Mouse (Mus musculus) ES-Bruce4 (cell line): ENCODE results near the gene Dnajb14. TPM values are rescaled to one million over a fixed set of nuclear protein-coding genes. Genes with fewer than 3 reads are reported as not detected.

Experiments
- H3K27ac ChIP-seq: 2 replicates; pipeline ENCODE4 v1.5.1; 2012; ENCODE audit warnings: low read length, inconsistent platforms; ENCODE audit not compliant: insufficient read depth
- H3K27me3 ChIP-seq: 2 replicates; pipeline ENCODE4 v1.6.1; 2012; ENCODE audit warnings: mild to moderate bottlenecking, low read length, inconsistent platforms; ENCODE audit not compliant: control insufficient read depth, poor library complexity, insufficient read depth, severe bottlenecking
- H3K36me3 ChIP-seq: 2 replicates; pipeline ENCODE4 v1.6.1; 2012; ENCODE audit warnings: inconsistent platforms, mild to moderate bottlenecking, low read length, moderate library complexity; ENCODE audit not compliant: control insufficient read depth, poor library complexity, insufficient read depth, severe bottlenecking
- H3K4me1 ChIP-seq: one replicate; pipeline ENCODE4 v1.8.1; 2011; ENCODE audit warnings: low read length; ENCODE audit not compliant: control insufficient read depth, insufficient read depth
- H3K4me3 ChIP-seq: 2 replicates; pipeline ENCODE4 v1.5.1; 2011; ENCODE audit warnings: low read depth, mild to moderate bottlenecking, low read length
- H3K9ac ChIP-seq: 2 replicates; pipeline ENCODE4 v1.6.1; 2012; ENCODE audit warnings: low read depth, mild to moderate bottlenecking, inconsistent platforms; ENCODE audit not compliant: poor library complexity, severe bottlenecking
- H3K9me3 ChIP-seq: replicated peaks from 2 replicates; pipeline ENCODE4 v1.6.1; 2012; ENCODE audit warnings: mild to moderate bottlenecking, low read length, inconsistent platforms; ENCODE audit not compliant: control insufficient read depth, poor library complexity, insufficient read depth, severe bottlenecking
- CTCF ChIP-seq: IDR thresholded peaks from one replicate; pipeline ENCODE4 v1.8.1; 2011; ENCODE audit warnings: low read depth, low read length
- EP300 ChIP-seq: IDR thresholded peaks from 2 replicates; pipeline ENCODE4 v1.6.1; 2011; ENCODE audit warnings: low read depth, low read length; ENCODE audit not compliant: insufficient read depth
- POLR2A ChIP-seq: IDR thresholded peaks from one replicate; pipeline ENCODE4 v1.8.1; 2011; ENCODE audit warnings: low read length; ENCODE audit not compliant: insufficient read depth
- polyA plus RNA-seq: library from polyadenylated mRNA; stranded (reverse); fragments of >200 nt; gene quantifications from 2 replicates; pipeline ENCODE4 v1.2.4, GENCODE M21; 2011; ENCODE audit warnings: low read depth; ENCODE audit not compliant: missing spikeins, insufficient read depth, insufficient read length

Gene Dnajb14
- polyA plus RNA-seq, 1 experiment, result 9.3 TPM

GRCm38 (mm10) chr3:137864988-137865982 is 2.2 kb upstream of the Dnajb14 start:
- peak overlapping the region; percentile 91 for H3K27ac ChIP-seq
- peaks cover 15% of the 10 kb centered on the region for H3K36me3 ChIP-seq
- peak overlapping the region; percentile 97 for H3K4me3 ChIP-seq
- H3K9me3 ChIP-seq, result no peaks in the 10 kb centered on the region
- H3K27me3 ChIP-seq, result no peaks in the 10 kb centered on the region
- TF ChIP-seq EP300 (peak; percentile 47; the same call in 1 of the 2 replicates), POLR2A (no peak), CTCF (peak; percentile 73)
- peak overlapping the region; percentile 99 for H3K9ac ChIP-seq
- H3K4me1 ChIP-seq, result no peaks in the 10 kb centered on the region

DNA sequence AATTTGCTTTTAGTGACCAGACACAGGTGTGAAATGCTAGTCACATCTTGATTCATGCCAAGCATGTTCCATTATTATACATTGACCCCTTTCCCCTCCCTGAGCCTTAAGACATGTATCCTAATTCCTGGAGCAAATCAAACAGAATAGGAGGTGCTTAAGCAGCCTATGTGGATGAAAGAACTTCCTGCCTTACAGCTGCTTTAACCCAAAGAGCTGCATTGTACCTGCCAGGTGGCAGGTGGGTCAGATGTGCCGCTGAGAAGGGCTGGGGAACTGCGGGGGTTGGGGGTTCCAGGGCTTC is 390 bp upstream of the Dnajb14 start:
- H3K9ac ChIP-seq, result peak overlapping the region; percentile 95
- H3K4me1 ChIP-seq, result no peaks in the 10 kb centered on the region
- no peaks in the 10 kb centered on the region for H3K9me3 ChIP-seq
- H3K36me3 ChIP-seq, result peaks cover 15% of the 10 kb centered on the region
- peak overlapping the region; percentile 94 for H3K27ac ChIP-seq
- no peaks in the 10 kb centered on the region for H3K27me3 ChIP-seq
- no peak for TF ChIP-seq POLR2A
- H3K4me3 ChIP-seq, result peak overlapping the region; percentile 52

- H3K4me1 ChIP-seq, result no peaks in the 10 kb centered on the region
- H3K4me3 ChIP-seq, result peak overlapping the region; percentile 73
- peak overlapping the region; percentile 95 for H3K9ac ChIP-seq
- no peaks in the 10 kb centered on the region for H3K27me3 ChIP-seq
- H3K36me3 ChIP-seq, result peaks cover 15% of the 10 kb centered on the region
- peak overlapping the region; percentile 63 for H3K27ac ChIP-seq
- TF ChIP-seq EP300 (no peak), POLR2A (no peak), CTCF (no peak)
- no peaks in the 10 kb centered on the region for H3K9me3 ChIP-seq
Measured at GRCm38 (mm10) chr3:137868094-137868913, 829 bp downstream of the Dnajb14 start.

DNA sequence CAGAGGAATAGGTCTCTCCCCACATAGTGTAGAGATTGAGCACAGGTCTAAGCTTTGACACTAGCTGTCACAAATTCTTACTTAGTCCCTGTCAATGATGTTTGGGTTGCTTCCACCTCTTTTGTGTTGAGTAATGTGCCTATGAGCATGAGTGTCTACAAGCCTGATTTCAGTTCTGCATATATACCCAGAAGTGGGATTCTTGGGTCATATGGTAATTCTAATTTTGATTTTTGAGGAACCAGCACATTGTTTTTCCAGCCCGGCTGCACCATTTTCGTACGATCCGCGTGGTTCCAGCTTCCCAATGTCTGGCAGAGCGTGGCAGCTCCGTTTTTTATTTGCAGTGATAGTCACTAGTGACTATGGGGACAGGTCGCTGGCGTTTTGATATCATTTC is 1.9 kb downstream of the Dnajb14 start:
- Histone ChIP-seq H3K4me1 (no peaks in the 10 kb centered on the region), H3K9ac (no peak overlapping the region), H3K27ac (no peak overlapping the region), H3K27me3 (no peaks in the 10 kb centered on the region), H3K36me3 (peaks cover 15% of the 10 kb centered on the region), H3K4me3 (no peak overlapping the region), H3K9me3 (no peaks in the 10 kb centered on the region)
- no peak for TF ChIP-seq EP300
- TF ChIP-seq CTCF, result no peak

- no peaks in the 10 kb centered on the region for H3K27me3 ChIP-seq
- H3K9ac ChIP-seq, result no peak overlapping the region
- H3K36me3 ChIP-seq, result no peaks in the 10 kb centered on the region
- TF ChIP-seq CTCF (no peak), POLR2A (no peak), EP300 (no peak)
- no peak overlapping the region for H3K4me3 ChIP-seq
- peak overlapping the region; percentile 38; the same call in 1 of the 2 replicates for H3K27ac ChIP-seq
- H3K9me3 ChIP-seq, result no peaks in the 10 kb centered on the region
- no peaks in the 10 kb centered on the region for H3K4me1 ChIP-seq
Measured at GRCm38 (mm10) chr3:137879313-137879712, 11.8 kb downstream of the Dnajb14 start.
